Mouse (Mus musculus) ovary, adult 18-20 months (tissue): Measurements from ENCODE around the gene Sgo1.

ENCODE experiments used
- DNase-seq: peaks from one replicate; pipeline ENCODE4 v3.0.0; 2022; ENCODE audit warnings: low spot score, mixed read lengths

Gene Sgo1

GRCm38 (mm10) chr17:53650251-53650661 is 38.9 kb downstream of the Sgo1 start:
- DNase-seq: peak; percentile 25

GRCm38 (mm10) chr17:53643360-53643759 is 45.8 kb downstream of the Sgo1 start:
- no peak for DNase-seq

- DNase-seq: no peak
These were observed 57.8 kb downstream of the Sgo1 start for GRCm38 (mm10) chr17:53631344-53631743.

- no peak for DNase-seq
These were observed 61.0 kb downstream of the Sgo1 start for GRCm38 (mm10) chr17:53628131-53628530.

- DNase-seq: no peak
These were observed 61.6 kb downstream of the Sgo1 start for GRCm38 (mm10) chr17:53627497-53627896.

GRCm38 (mm10) chr17:53626160-53626559 is 63.0 kb downstream of the Sgo1 start:
- no peak for DNase-seq
